Mouse (Mus musculus) layer of hippocampus, adult 18-20 months (tissue): ENCODE results near the gene Wnk3. TPM values are rescaled to one million over a fixed set of nuclear protein-coding genes. Genes with fewer than 3 reads are reported as not detected.
A peak's percentile ranks its signal among the peaks of the same experiment; 100 is the strongest.
"Not testable (repeated sequence)": the region's sequence is repeated elsewhere in the genome, so short reads cannot be mapped to it uniquely, and the experiment has no call there.

Source experiments
- DNase-seq, 2 experiments: peaks; one replicate each; pipeline ENCODE4 v3.0.0; 2022; ENCODE audit warnings: low spot score in 2 of 2
- long read RNA-seq: library from polyadenylated mRNA; stranded (forward); transcript quantifications from one replicate; pipeline ENCODE4 v2.0.0, GENCODE M21; 2021
- total RNA-seq, 2 experiments: library from RNA; stranded (reverse); gene quantifications; 2 replicates each; pipeline ENCODE4 v1.2.3; 2021

The Wnk3 gene
- total RNA-seq = 10 to 100 TPM; 41.0 to 43.4 TPM
- long read RNA-seq, partial matches to known transcripts = 2 of 4 reads
- long read RNA-seq, other reads (novel, unspliced or antisense) = 2 of 4 reads

GRCm38 (mm10) chrX:151197778-151198177 lies at the start of gene Wnk3:
Gene Wnk3 (plus strand): TSS chrX:151198078.
- no peak for DNase-seq

GRCm38 (mm10) chrX:151158414-151158813 lies 39.5 kb upstream of the Wnk3 start:
- no peak for DNase-seq

GRCm38 (mm10) chrX:151168438-151169131 lies 29.3 kb upstream of the Wnk3 start:
- peak; percentile 24 to 75 for DNase-seq

- DNase-seq = peak; percentile 60 to 68
Observed at GRCm38 (mm10) chrX:151169261-151169961, 28.5 kb upstream of the Wnk3 start.

GRCm38 (mm10) chrX:151173134-151173533 lies 24.7 kb upstream of the Wnk3 start:
- not testable (repeated sequence) for DNase-seq

GRCm38 (mm10) chrX:151298329-151298728 lies 100.5 kb downstream of the Wnk3 start:
- DNase-seq = no peak

GRCm38 (mm10) chrX:151313732-151314131 lies 115.9 kb downstream of the Wnk3 start:
- no peak for DNase-seq

GRCm38 (mm10) chrX:151333615-151334014 lies 135.7 kb downstream of the Wnk3 start:
- no peak for DNase-seq

- DNase-seq = no peak
Observed at GRCm38 (mm10) chrX:151337804-151338203, 139.9 kb downstream of the Wnk3 start.

GRCm38 (mm10) chrX:151343761-151344500 lies 146.1 kb downstream of the Wnk3 start, which contains the start of gene Fam120c:
Gene Fam120c (plus strand): TSS chrX:151344175.
- peak; percentile 82 for DNase-seq

- peak; percentile 19 for DNase-seq
Observed at GRCm38 (mm10) chrX:151344501-151344984, 146.7 kb downstream of the Wnk3 start.

- DNase-seq = peak in 1 of 2 experiments; percentile 2
Observed at GRCm38 (mm10) chrX:151345333-151346125, 147.7 kb downstream of the Wnk3 start.

GRCm38 (mm10) chrX:151347278-151347677 lies 149.4 kb downstream of the Wnk3 start:
- DNase-seq = no peak

- DNase-seq = peak in 1 of 2 experiments; percentile 29
Observed at GRCm38 (mm10) chrX:151349322-151349721, 151.4 kb downstream of the Wnk3 start.

Other genes with a start within 250 kb of the Wnk3 start
- gene Gnl3l, start 180.8 kb upstream of the Wnk3 start, total RNA-seq = 100 to 1,000 TPM; 192 to 199 TPM
- 10 to 100 TPM; 16.4 to 17.5 TPM for gene Fgd1, start 151.9 kb upstream of the Wnk3 start, total RNA-seq
- gene Tsr2, start 101.5 kb upstream of the Wnk3 start, total RNA-seq = 10 to 100 TPM; 76.2 to 81.0 TPM
- gene Fam120c, start 146.1 kb downstream of the Wnk3 start, total RNA-seq = 10 to 100 TPM; 48.0 to 50.4 TPM